Mouse (Mus musculus): ENCODE results near the gene Usf3. TPM values are rescaled to one million over a fixed set of nuclear protein-coding genes. Genes with fewer than 3 reads are reported as not detected.

Gene Usf3
- polyA plus RNA-seq, 1 experiment from 2014 or later = 4.4 TPM

GRCm38 (mm10) chr16:44138979-44139535 lies 34.0 kb upstream of the Usf3 start:
- DNase-seq (ENCODE audit: low spot score) (peak; percentile 94), ATAC-seq (ENCODE audit: low FRiP score) (peak; percentile 91)
- Histone ChIP-seq H3K27me3 (ENCODE audit: control insufficient read depth, insufficient read depth, low read length) (no peaks in the 10 kb centered on the region), H3K4me2 (replicated peaks) (peak overlapping the region; percentile 91), H3K9ac (peak overlapping the region; percentile 95), H3K4me3 (replicated peaks; ENCODE audit: low read length) (peak overlapping the region; percentile 82), H3K4me1 (replicated peaks; ENCODE audit: control insufficient read depth, insufficient read depth, low read length) (peaks cover 23% of the 10 kb centered on the region), H3K27ac (peak overlapping the region; percentile 98), H3K36me3 (replicated peaks; ENCODE audit: control insufficient read depth, insufficient read depth) (no peaks in the 10 kb centered on the region), H3K9me3 (ENCODE audit: control insufficient read depth, low read length) (no peaks in the 10 kb centered on the region)
- WGBS = under 1% methylated on average over 25 of the region's 25 CpGs

GRCm38 (mm10) chr16:44139536-44140185 lies 33.4 kb upstream of the Usf3 start, which contains the start of the genes Atp6v1a and Naa50:
Gene Atp6v1a, minus strand, starts transcription at chr16:44139705.
Gene Naa50, plus strand, starts transcription at chr16:44139830.
- Histone ChIP-seq H3K4me2 (replicated peaks) (peak within 1 kb of the TSS; percentile 91), H3K9me3 (ENCODE audit: control insufficient read depth, low read length) (no peaks in the 10 kb centered on the region), H3K36me3 (replicated peaks; ENCODE audit: control insufficient read depth, insufficient read depth) (no peaks in the 10 kb centered on the region), H3K9ac (peak within 1 kb of the TSS; percentile 95), H3K4me3 (replicated peaks; ENCODE audit: low read length) (peak within 1 kb of the TSS; percentile 82), H3K4me1 (replicated peaks; ENCODE audit: control insufficient read depth, insufficient read depth, low read length) (peaks cover 23% of the 10 kb centered on the region), H3K27ac (peak within 1 kb of the TSS; percentile 98), H3K27me3 (ENCODE audit: control insufficient read depth, insufficient read depth, low read length) (no peaks in the 10 kb centered on the region)
- WGBS = under 1% methylated on average over 69 of the region's 71 CpGs
- ATAC-seq (ENCODE audit: low FRiP score) (peak; percentile 89), DNase-seq (ENCODE audit: low spot score) (peak; percentile 97)

- Histone ChIP-seq H3K4me1 (replicated peaks; ENCODE audit: control insufficient read depth, insufficient read depth, low read length) (peaks cover 23% of the 10 kb centered on the region), H3K27me3 (ENCODE audit: control insufficient read depth, insufficient read depth, low read length) (no peaks in the 10 kb centered on the region), H3K4me2 (replicated peaks) (peak overlapping the region; percentile 67), H3K36me3 (replicated peaks; ENCODE audit: control insufficient read depth, insufficient read depth) (no peaks in the 10 kb centered on the region), H3K9ac (peak overlapping the region; percentile 95), H3K27ac (peak overlapping the region; percentile 98), H3K4me3 (replicated peaks; ENCODE audit: low read length) (peak overlapping the region; percentile 82), H3K9me3 (ENCODE audit: control insufficient read depth, low read length) (no peaks in the 10 kb centered on the region)
- WGBS = under 1% methylated on average over 42 of the region's 44 CpGs
- DNase-seq (ENCODE audit: low spot score) = peak; percentile 59
- ATAC-seq (ENCODE audit: low FRiP score) = peak; percentile 41
Observed at GRCm38 (mm10) chr16:44140186-44140787, 32.8 kb upstream of the Usf3 start.

GRCm38 (mm10) chr16:44141483-44141882 lies 31.6 kb upstream of the Usf3 start:
- 46% methylated on average over 6 of the region's 6 CpGs for WGBS

GRCm38 (mm10) chr16:44149002-44149767 lies 23.9 kb upstream of the Usf3 start:
- ATAC-seq (ENCODE audit: low FRiP score) (no peak), DNase-seq (ENCODE audit: low spot score) (no peak)
- Histone ChIP-seq H3K4me2 (replicated peaks) (no peak overlapping the region), H3K9ac (no peak overlapping the region), H3K36me3 (replicated peaks; ENCODE audit: control insufficient read depth, insufficient read depth) (no peaks in the 10 kb centered on the region), H3K9me3 (ENCODE audit: control insufficient read depth, low read length) (no peaks in the 10 kb centered on the region), H3K4me3 (replicated peaks; ENCODE audit: low read length) (no peak overlapping the region), H3K27me3 (ENCODE audit: control insufficient read depth, insufficient read depth, low read length) (no peaks in the 10 kb centered on the region), H3K4me1 (replicated peaks; ENCODE audit: control insufficient read depth, insufficient read depth, low read length) (no peaks in the 10 kb centered on the region), H3K27ac (no peak overlapping the region)
- WGBS = 96% methylated on average over 1 of the region's 1 CpGs

More at GRCm38 (mm10) chr16:44141483-44141882, 31.6 kb upstream of the Usf3 start:
- DNase-seq (ENCODE audit: low spot score) = no peak
- H3K9me3 ChIP-seq (ENCODE audit: control insufficient read depth, low read length) = no peaks in the 10 kb centered on the region
- no peaks in the 10 kb centered on the region for H3K36me3 ChIP-seq (replicated peaks; ENCODE audit: control insufficient read depth, insufficient read depth)
- no peak overlapping the region for H3K9ac ChIP-seq
- no peaks in the 10 kb centered on the region for H3K27me3 ChIP-seq (ENCODE audit: control insufficient read depth, insufficient read depth, low read length)
- H3K4me1 ChIP-seq (replicated peaks; ENCODE audit: control insufficient read depth, insufficient read depth, low read length) = peaks cover 23% of the 10 kb centered on the region
- no peak for ATAC-seq (ENCODE audit: low FRiP score)
- peak overlapping the region; percentile 82; the same call in 1 of the 2 replicates for H3K4me3 ChIP-seq (replicated peaks; ENCODE audit: low read length)
- no peak overlapping the region for H3K27ac ChIP-seq
- H3K4me2 ChIP-seq (replicated peaks) = peak overlapping the region; percentile 67

GRCm38 (mm10) chr16:44154497-44155057 lies 18.5 kb upstream of the Usf3 start:
- Histone ChIP-seq H3K27me3 (ENCODE audit: control insufficient read depth, insufficient read depth, low read length) (no peaks in the 10 kb centered on the region), H3K27ac (no peak overlapping the region), H3K4me2 (replicated peaks) (no peak overlapping the region), H3K9ac (no peak overlapping the region), H3K9me3 (ENCODE audit: control insufficient read depth, low read length) (no peaks in the 10 kb centered on the region), H3K4me1 (replicated peaks; ENCODE audit: control insufficient read depth, insufficient read depth, low read length) (no peaks in the 10 kb centered on the region), H3K36me3 (replicated peaks; ENCODE audit: control insufficient read depth, insufficient read depth) (peaks cover 14% of the 10 kb centered on the region), H3K4me3 (replicated peaks; ENCODE audit: low read length) (no peak overlapping the region)
- DNase-seq (ENCODE audit: low spot score) (no peak), ATAC-seq (ENCODE audit: low FRiP score) (no peak)
- 68% methylated on average over 6 of the region's 6 CpGs for WGBS

- 95% methylated on average over 7 of the region's 7 CpGs for whole genome bisulfite sequencing
Observed at GRCm38 (mm10) chr16:44159325-44159724, 13.7 kb upstream of the Usf3 start.

GRCm38 (mm10) chr16:44163831-44164230 lies 9.2 kb upstream of the Usf3 start:
- Histone ChIP-seq H3K9me3 (ENCODE audit: control insufficient read depth, low read length) (no peaks in the 10 kb centered on the region), H3K36me3 (replicated peaks; ENCODE audit: control insufficient read depth, insufficient read depth) (peaks cover 20% of the 10 kb centered on the region), H3K27me3 (ENCODE audit: control insufficient read depth, insufficient read depth, low read length) (no peaks in the 10 kb centered on the region), H3K9ac (no peak overlapping the region), H3K4me2 (replicated peaks) (no peak overlapping the region), H3K27ac (no peak overlapping the region), H3K4me1 (replicated peaks; ENCODE audit: control insufficient read depth, insufficient read depth, low read length) (no peaks in the 10 kb centered on the region), H3K4me3 (replicated peaks; ENCODE audit: low read length) (no peak overlapping the region)
- DNase-seq (ENCODE audit: low spot score) (no peak), ATAC-seq (ENCODE audit: low FRiP score) (no peak)
- WGBS = 86% methylated on average over 2 of the region's 2 CpGs

More at GRCm38 (mm10) chr16:44159325-44159724, 13.7 kb upstream of the Usf3 start:
- ATAC-seq (ENCODE audit: low FRiP score) = no peak
- no peak overlapping the region for H3K9ac ChIP-seq
- DNase-seq (ENCODE audit: low spot score) = no peak
- no peaks in the 10 kb centered on the region for H3K9me3 ChIP-seq (ENCODE audit: control insufficient read depth, low read length)
- H3K27ac ChIP-seq = no peak overlapping the region
- H3K4me3 ChIP-seq (replicated peaks; ENCODE audit: low read length) = no peak overlapping the region
- peaks cover 28% of the 10 kb centered on the region for H3K36me3 ChIP-seq (replicated peaks; ENCODE audit: control insufficient read depth, insufficient read depth)
- H3K4me2 ChIP-seq (replicated peaks) = no peak overlapping the region
- no peaks in the 10 kb centered on the region for H3K27me3 ChIP-seq (ENCODE audit: control insufficient read depth, insufficient read depth, low read length)
- no peaks in the 10 kb centered on the region for H3K4me1 ChIP-seq (replicated peaks; ENCODE audit: control insufficient read depth, insufficient read depth, low read length)
